ENCODE assay signal across 8 mouse cellular contexts in the genomic region with DNA sequence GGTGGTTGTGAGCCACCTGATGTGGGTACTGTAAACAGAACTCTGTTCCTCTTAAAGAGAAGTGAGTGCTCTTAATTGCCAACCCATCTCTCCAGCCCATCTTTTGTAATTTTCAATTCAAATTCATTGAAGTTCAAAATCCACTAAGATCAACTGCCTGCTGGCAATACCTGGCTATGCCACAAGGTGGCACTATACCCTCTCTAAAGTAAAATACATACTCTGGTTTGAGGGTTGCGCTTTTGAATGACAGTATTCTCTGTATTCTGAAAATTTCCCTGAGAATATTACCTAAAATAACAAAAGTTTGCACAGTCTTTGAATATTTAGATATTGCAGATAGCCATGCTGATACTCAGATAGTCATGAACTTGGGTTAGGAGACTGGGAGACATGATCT. TPM values are rescaled to one million over a fixed set of nuclear protein-coding genes. Genes with fewer than 3 reads are reported as not detected.
DNase-seq lines count a peak whose midpoint lies in the region; ATAC-seq and TF ChIP-seq lines count a peak whose summit lies in the region.

No protein-coding gene starts in this region.

- TF ChIP-seq CTCF in lung, postnatal 0 days (IDR thresholded peaks at IDR 0.05), result peak; percentile 86

- H3K27ac ChIP-seq in lung, postnatal 0 days (ENCODE audit: low read length), result no peak overlapping the region

- 37% methylated on average over 1 of the region's 1 CpGs for WGBS in lung, postnatal 0 days

- TF ChIP-seq EP300 in lung, postnatal 0 days (IDR thresholded peaks at IDR 0.05), result no peak

- H3K4me3 ChIP-seq in lung, postnatal 0 days (ENCODE audit: low read depth, low read length), result no peak overlapping the region

- H3K4me2 ChIP-seq in lung, postnatal 0 days (replicated peaks; ENCODE audit: low read depth, low read length), result no peak overlapping the region

- DNase-seq in B cell, adult 2 months, result peak; percentile 83 to 84
- DNase-seq in R1 (ENCODE audit: low read depth, low spot score), result peak; percentile 67
- peak; percentile 78 to 86 for DNase-seq in cerebellum, postnatal 25 days
- peak; percentile 82 for DNase-seq in gastrocnemius, postnatal 10 days
- peak; percentile 60 to 89 for DNase-seq in kidney, postnatal 25 days
- DNase-seq in lung, postnatal 0 days (ENCODE audit: low spot score), result peak; percentile 77
- peak; percentile 91 for DNase-seq in retina, embryonic 14.5 days (ENCODE audit: low spot score)
- DNase-seq in urinary bladder, adult 2 months (ENCODE audit: low spot score), result peak; percentile 39

- peaks cover 5% of the 10 kb centered on the region; the same call in 1 of the 2 replicates for H3K36me3 ChIP-seq in lung, postnatal 0 days (ENCODE audit: insufficient read depth, low read length)

- no peaks in the 10 kb centered on the region for H3K27me3 ChIP-seq in lung, postnatal 0 days (replicated peaks; ENCODE audit: insufficient read depth, low read length)

- H3K9me3 ChIP-seq in lung, postnatal 0 days (ENCODE audit: low read length), result no peaks in the 10 kb centered on the region

- no peak overlapping the region for H3K9ac ChIP-seq in lung, postnatal 0 days (replicated peaks; ENCODE audit: low read depth)

- ATAC-seq in lung, postnatal 0 days, result no peak

- no peaks in the 10 kb centered on the region for H3K4me1 ChIP-seq in lung, postnatal 0 days (ENCODE audit: insufficient read depth, low read depth, low read length)

RNA-seq across cellular contexts. Expression of a gene that starts 18.4 kb away (rescaled TPM):
- 10 to 100 TPM; 13.6 to 14.7 TPM for total RNA-seq in gastrocnemius, postnatal 10 days (2021)
- 8.3 and 9.9 TPM in 2 replicates for polyA plus RNA-seq in lung, postnatal 0 days (2015; fragmentation: Nextera tagmentation; extraction: Ambion mirVana)
- 25.8 and 35.6 TPM in 2 replicates for polyA plus RNA-seq in urinary bladder, adult 2 months (2012; rRNA removed)

RNA-seq across cellular contexts. Expression of a gene that starts 28.1 kb away (rescaled TPM):
- total RNA-seq in gastrocnemius, postnatal 10 days (2021), result 100 to 1,000 TPM; 289 to 355 TPM
- polyA plus RNA-seq in lung, postnatal 0 days (2015; fragmentation: Nextera tagmentation; extraction: Ambion mirVana), result 142 and 152 TPM in 2 replicates
- polyA plus RNA-seq in urinary bladder, adult 2 months (2012; rRNA removed), result 4,107 and 4,241 TPM in 2 replicates

RNA-seq across cellular contexts. Expression of a gene that starts 36.1 kb away (rescaled TPM):
- total RNA-seq in gastrocnemius, postnatal 10 days (2021), result under 1 TPM; 0.21 to 0.47 TPM
- 17.2 and 18.5 TPM in 2 replicates for polyA plus RNA-seq in lung, postnatal 0 days (2015; fragmentation: Nextera tagmentation; extraction: Ambion mirVana)
- 0.44 and 0.94 TPM in 2 replicates for polyA plus RNA-seq in urinary bladder, adult 2 months (2012; rRNA removed)

Comparison
In these comparisons a context has a peak if more than half of its experiments do, and no peak if none do; other contexts are left out.
1. DNase-seq: peak in every context shown above with its lines; median percentile 91 in retina, embryonic 14.5 days; 84 in B cell, adult 2 months; 82 in cerebellum, postnatal 25 days; 82 in gastrocnemius, postnatal 10 days; 77 in lung, postnatal 0 days; 74 in kidney, postnatal 25 days; 67 in R1; 39 in urinary bladder, adult 2 months.
2. RNA of a gene that starts 28.1 kb away (polyA plus RNA-seq): 4,107 to 4,241 TPM in urinary bladder, adult 2 months; 142 to 152 TPM in lung, postnatal 0 days; every median in the first group is over 10 times any median in the second.